Mouse (Mus musculus): ENCODE measurements around the gene Litaf.
A peak's percentile ranks its signal among the peaks of the same experiment; 100 is the strongest.

The Litaf gene

DNA sequence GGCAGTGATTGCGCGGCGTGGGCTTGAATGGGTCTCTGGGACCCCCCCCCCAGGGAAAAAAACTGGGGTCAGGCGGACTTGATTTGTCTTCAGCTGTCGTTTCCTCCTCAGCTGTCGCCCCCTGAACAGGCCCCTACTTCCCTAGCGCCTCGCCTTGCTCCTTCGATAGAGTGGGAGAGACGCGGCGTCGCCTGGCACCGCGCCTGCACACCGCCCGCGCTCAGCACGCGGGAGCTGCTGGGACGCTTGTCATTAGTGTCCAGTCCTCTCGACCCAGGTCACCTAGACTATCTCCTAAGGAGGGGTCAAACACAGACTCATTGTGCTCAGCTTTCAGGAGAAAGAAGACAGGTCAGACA lies 855 bp upstream of the Litaf start:
- DNase-seq (ENCODE audit: low read depth, low spot score): peak; percentile 44

DNA sequence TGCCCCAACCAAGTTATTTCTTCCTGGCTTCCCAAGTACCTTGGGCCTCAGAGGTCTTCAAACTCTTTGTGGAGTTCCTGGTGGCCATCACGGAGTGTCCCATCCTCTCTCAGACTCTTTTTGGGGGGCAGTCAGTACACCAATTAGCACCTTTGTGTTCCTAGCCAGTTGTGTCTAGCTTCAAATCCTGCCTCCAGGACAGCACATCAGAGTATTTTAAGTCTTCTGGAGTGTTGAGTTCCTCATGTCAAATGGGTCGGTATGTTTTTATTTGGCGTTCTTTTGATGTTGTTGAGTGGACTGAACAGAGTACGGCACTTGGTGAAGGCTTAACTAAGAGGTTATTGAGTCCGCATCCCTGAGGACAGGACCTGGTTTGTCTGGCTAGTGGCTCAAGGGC lies 526 bp downstream of the Litaf start:
- no peak for DNase-seq (ENCODE audit: low read depth, low spot score)

DNA sequence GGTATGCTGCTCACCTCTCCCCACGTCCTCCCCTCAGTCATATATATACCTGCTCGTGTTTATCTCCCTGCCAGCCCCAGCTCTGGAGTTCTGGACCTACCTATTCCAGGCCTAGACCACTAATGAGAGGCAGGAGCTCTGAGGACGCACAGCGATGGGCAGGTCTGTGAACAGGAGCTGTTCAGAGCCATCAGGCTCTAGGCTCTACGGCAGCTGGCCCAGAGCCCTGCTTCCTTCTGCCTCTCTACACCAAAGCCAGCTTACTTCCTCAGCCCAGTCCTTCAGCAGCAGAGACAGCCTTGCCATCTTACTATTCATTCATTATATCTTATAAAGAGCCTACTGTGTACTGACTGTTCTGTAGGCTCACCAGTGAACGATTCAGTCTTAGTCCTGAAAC lies 1.2 kb downstream of the Litaf start:
- DNase-seq (ENCODE audit: low read depth, low spot score): no peak

DNA sequence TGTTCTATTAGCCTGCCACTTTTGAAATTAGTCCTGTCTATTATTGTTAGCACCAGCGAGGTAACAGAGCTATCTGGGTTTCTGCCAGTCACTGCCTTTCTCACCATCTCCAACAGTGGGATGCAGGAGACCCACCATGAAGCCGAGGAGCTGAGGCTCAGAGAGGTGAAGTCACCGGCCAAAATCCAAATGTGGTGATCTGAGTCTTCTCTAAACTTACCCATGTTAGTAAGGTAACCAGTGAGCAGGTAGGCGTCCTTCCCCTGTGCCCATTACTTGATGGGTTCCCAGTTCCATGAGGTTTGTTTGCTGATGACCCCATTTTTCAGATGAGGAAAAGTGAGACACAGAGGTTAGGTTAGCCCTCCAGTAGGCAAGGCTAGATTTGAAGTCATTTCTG lies 1.6 kb downstream of the Litaf start:
- DNase-seq (ENCODE audit: low read depth, low spot score): no peak

DNA sequence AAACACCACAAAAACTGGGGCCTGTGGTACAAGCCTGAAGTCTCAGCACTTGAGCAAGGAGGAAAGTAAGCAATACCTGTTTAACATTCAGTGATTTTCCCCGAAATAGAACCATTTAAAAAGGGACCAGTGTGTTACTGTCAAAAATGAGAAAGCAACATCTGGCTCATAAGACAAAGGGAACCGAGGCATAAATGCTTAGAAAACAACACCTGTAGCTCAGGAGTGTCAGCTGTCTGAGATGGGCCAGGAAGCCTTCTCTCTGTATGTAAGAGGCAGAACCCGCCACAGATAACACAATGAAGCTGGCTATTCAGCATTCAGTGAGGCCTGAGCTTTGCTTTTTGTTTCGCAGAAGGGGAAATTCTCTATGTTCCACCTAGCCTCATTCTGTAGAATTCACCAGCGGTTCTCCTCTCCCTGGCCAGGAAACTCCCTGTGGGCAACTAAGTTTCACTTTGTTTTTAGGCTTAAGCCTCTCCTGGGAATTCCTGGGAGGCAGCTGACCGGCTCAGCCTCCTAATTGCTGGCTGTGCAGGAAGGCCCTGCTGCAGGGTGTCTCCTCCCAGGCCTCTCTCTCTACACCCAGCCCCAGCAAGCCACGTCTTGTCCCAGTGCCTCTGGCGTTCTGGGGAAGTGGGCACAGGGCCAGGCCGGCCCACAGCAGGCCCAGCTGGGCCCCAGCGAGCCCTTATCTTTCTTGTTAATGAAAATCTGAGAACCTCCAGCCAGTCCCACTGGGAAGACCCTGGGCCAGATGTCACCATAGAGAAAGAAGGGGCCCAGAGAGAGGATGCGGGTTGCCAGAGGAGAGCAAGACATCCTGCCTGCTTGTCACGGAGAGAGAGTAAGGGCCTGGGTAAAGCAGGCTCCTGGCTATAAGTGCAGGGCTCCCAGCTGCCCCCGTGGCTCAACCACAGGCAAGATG lies 2.9 kb downstream of the Litaf start:
- no peak for DNase-seq (ENCODE audit: low read depth, low spot score)

DNA sequence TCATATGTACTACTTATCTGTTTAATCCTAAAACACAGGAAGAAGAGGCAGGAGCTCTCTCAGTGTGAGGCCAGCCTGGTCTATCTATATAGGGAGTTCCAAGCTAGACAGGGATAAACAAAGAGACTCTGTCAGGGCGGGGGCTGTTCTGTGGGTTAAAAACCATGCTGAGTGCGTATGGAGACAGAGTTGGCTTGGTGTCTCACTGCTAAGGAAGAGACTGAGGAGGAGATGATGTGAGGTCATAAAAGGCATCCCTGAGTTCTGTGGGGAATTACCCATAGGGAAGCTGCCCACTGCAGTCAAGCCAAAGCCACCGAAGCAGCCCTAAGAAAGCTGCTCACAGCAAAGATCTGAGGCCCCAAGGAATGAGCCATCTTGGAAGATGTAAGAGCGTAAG lies 5.3 kb downstream of the Litaf start, which contains the start of gene Snn:
Snn (plus strand) TSS at position 301 of the 400 bp plus-strand sequence.
- no peak for DNase-seq (ENCODE audit: low read depth, low spot score)

DNA sequence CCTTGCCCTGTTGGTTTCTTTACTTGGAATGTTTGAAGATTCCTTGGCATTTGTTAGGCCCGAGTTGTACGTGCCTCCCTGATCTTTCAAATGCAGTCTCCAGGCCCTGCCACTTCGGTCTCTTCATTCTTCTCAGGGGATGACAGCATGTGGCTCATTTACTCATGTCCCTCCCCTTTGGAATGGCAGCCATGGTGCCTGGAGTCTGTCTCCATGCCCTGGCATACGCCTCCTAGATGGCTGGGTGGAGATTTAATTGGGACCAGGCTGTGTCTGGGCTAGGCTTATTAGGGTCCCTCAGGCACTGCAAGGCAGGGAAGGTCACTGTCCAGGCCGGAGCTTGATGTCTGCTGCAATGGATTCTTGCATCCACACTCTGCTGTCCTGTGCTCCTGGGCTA lies 10.0 kb downstream of the Litaf start:
- DNase-seq (ENCODE audit: low read depth, low spot score): no peak

DNA sequence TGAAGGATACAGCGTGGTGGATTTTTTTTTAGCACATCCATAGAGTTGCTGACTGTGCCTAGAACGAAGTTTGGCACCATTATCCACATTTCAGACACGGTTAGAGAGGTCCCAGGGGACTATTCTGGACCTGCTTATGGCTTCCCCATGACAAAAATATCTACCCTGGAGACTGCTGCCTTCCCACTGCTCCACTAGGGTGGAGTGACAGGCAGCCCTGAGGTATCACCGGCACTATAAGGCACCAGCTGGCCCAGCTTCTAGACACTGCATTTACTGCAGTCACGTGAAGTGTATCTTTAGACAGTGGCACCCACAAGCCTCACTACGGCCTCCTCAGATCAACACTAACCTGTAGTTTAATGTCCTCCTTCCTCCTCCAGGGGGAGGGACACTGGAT lies 11.1 kb downstream of the Litaf start:
- no peak for DNase-seq (ENCODE audit: low read depth, low spot score)

DNA sequence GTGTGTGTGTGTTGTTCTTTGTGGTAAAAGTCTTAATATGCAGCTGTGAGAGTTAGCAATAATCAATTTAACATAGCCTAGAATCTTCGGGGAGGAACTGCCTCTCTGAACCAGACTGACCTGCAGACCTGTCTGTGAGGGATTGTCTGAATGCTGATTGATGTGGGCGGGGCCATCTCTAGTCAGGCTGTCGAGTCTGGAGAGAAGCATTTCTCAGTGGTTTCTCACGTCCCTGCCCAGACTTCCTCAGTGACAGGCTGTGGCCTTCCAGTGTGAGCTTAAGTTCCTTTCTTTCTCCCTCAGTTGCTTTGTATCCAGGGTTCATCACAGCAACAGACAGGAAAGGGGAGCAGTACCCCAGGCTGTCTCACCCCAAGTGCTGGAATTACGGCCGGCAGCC lies 11.5 kb downstream of the Litaf start:
- DNase-seq (ENCODE audit: low read depth, low spot score): no peak

DNA sequence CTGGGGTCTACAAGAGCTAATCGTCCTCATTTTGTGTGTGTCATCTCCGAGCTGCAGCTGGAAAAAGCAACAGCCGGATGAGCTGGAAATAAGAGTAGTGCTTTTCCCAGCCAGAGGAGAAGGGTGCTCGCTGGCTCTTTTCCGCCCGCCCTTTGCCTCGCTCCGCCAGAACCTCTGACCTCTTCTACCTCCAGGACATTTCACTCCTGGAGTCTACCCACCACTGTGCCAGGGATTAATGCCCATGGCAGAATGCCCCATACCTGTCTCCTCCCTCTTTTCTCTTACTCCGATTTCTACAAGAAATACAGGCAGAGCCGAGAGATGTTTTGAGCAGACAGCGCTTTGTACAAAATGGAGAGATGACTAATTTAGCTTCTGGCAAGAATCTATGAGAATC lies 14.8 kb downstream of the Litaf start:
- no peak for DNase-seq (ENCODE audit: low read depth, low spot score)

DNA sequence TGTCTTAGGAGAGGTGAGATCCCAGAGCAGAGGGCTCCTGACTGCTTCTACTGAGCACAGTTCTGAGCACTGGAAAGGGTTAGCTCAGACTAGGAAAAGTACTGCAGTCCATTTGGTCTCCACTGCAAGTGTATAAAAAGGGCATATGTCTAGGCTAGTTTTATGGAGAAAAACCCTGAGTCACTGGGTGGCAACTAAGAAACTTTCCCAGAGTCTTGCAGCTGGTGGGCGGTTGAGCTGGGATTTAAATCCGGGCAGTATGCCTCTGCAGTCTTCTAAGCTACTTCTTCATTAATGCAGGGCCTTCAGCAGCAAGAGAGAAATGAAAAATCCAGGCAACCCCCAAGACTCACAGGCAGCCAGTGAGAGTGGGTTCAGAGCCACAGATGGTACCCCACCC lies 15.7 kb downstream of the Litaf start:
- DNase-seq (ENCODE audit: low read depth, low spot score): no peak

DNA sequence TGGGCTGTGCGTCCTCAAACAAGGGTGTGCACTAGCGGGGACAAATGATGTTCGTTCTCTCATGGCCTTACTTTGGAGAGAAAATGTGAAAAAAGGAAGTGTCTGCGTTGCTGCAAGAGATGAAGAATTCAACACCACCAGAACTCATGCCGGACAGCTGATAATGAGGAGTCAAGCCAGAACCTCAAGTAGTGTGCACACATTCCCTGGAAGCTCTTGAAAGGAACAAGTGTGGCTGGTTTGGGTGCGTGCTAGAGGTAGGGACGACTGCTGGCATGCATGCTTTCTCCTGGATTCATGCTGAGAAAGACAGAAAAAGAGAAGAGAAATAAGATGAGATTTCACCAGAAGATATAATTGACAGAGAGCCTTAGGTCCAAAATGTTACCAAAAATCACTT lies 18.8 kb downstream of the Litaf start:
- no peak for DNase-seq (ENCODE audit: low read depth, low spot score)

DNA sequence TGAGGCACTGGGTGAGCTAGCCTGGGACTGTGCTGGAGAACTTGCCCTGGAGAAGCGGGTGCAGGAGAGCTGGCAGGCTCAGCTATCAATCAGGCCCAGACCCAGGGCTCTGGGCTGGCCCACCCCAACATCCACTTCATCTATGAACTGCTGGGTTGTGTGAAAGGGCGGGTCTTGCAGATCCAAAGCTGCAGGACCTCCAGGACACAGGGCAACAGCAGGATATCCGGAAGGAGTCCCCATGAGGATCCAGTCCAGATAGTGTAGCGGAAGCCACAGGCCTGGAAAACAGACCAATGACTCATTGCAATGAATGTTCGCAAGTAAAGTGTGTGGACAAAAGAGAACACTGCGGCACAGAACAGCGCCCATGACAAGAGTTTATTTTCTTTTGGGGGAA lies 19.5 kb downstream of the Litaf start:
- no peak for DNase-seq (ENCODE audit: low read depth, low spot score)

DNA sequence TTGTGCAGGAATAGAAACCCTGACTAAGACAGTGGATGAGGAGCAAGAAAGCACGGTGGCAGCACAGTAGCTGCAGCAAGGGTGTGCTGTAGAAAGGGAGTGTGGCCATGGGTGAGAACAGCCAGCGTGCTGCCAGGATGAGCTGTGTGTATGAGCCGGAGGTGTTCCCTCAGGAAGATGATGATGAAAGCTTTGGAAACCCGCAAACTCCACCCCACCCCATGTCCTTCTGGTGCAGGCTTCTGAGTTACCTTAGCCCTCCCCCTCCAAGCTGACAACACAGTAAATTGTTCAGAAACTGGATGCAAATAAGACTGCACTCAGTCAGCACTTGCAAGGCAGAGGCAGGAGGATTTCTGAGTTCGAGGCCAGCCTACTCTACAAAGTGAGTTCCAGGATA lies 22.7 kb downstream of the Litaf start:
- DNase-seq (ENCODE audit: low read depth, low spot score): no peak

DNA sequence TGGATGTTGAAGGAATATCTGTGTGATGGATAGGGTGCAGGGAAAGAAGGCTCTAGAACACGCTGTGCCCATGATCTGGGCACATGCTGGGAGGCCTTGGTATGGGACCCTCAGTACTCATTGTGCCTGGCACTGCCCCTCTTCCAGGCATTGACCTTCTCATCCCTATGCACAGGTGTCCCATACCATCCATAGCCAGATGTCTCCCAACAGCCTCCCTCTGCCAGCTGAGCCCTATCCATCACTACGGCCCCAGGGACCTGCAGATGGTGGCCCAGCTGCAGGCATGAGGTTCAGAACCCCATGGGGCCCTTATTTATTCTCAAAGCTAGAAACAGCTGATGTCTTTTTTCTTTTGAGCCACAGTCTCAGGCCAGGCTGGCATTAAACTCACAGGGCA lies 25.4 kb downstream of the Litaf start:
- DNase-seq (ENCODE audit: low read depth, low spot score): no peak

DNA sequence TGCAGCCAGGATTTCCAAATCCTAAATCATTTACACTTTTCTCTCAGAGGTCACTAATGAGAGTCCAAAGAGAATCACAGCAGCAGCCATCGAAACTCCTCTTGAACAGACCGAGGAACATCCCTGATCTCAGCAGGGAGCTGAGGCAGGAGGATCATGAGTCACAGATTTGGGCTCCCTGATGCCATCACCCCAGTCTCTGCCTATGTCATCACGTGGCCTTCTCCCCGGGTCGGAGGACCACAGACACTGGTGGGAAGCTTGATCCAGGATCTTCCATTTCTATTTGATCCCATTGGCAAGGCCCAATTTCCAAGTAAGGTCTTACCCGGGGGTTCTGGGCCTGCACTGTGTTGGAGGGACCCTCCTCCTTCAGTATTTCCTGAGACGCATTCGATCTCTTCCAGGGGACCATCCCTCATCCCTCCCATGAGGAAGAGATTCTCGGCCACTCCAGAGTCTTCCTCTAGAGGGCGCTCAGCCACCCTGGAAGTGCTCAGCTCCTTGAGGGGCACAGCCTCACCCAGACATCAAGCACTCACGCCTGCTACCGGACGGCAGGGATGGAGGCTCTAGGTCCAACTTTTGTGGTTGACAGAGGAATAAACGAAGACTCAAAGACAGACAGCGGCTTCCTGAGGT lies 30.0 kb downstream of the Litaf start:
- DNase-seq (ENCODE audit: low read depth, low spot score): peak; percentile 69

DNA sequence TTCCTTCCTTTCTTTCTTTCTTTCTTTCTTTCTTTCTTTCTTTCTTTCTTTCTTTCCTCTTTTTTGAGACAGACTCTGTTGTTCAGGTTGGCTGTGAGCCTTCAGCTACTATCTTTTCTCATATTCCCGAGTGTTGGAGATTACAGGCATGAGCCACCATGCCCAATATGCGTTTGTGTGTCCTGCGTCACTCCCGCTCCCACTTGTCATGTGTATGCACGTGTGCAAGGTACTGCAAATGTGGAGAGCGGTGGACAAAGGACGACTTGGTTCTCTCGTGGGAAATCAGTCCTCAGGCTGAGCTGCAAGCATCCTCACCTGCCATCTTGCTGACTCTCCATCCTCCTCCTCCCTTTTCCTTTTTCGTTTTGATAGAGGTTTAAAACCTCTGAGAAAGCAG lies 30.7 kb downstream of the Litaf start:
- no peak for DNase-seq (ENCODE audit: low read depth, low spot score)

DNA sequence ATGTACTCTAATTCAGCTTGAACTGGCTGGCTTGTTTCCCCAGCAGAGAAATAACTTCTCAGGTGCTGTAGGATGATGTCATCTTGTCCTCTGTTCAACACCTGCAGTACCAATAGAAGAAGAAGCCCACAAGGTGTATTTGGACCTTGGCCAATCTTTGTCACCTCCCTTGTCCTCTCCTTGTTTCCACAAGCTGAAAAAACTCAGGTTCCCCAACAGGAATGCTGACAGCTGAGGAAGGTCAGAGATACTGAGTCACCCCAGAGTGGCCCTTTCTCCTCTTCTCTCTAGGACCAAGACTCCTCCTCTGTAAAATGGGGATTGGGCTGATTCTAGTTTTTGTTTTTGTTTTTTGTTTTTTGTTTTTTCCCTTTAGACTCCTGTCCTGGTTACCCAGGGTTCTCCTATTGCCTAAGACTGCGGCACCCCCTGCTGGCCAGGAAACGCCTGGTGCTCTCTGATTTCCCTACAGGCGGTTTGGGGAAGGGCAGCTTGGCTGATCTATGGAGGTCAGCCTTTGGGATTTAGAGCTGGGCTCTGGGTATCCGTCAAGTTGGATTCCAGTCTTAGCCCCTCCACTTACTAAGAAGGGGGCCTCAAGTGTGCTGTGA lies 31.7 kb downstream of the Litaf start:
- DNase-seq (ENCODE audit: low read depth, low spot score): peak; percentile 61

DNA sequence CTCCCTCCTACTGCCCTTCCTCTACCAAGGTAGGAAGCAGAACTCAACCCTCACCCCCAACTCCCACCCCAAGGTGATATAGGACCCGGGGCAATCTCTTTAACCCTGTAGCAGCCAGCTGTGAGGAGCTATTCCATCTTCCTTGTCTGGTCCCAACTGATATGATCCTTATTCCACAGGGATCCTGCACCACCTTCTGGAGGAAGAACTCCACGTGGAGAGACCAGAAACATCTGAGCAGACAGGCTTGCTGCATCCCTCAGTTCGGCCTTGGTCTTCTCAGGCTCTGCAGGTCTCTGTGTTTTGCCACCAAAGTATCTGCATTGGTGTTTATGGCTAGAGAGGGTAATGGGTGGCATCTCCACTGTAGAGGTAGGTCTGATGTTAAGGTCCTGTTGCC lies 34.6 kb downstream of the Litaf start:
- no peak for DNase-seq (ENCODE audit: low read depth, low spot score)

DNA sequence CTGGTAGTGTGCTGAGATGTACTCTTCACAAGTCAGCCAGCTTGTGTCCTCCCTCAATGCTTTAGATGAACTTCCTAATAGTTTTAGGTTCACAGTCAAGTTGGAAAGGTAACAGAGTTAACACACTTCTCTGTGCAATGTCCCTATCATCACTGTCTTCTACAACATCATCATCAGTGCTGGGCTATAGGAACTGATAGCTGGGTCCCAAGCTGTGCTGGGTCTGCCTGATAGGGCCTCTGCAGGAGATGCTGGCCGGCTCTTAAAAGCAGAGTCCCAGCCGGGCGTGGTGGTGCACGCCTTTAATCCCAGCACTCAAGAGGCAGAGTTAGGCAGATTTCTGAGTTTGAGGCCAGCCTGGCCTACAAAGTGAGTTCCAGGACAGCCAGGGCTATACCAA lies 35.1 kb downstream of the Litaf start:
- DNase-seq (ENCODE audit: low read depth, low spot score): no peak

DNA sequence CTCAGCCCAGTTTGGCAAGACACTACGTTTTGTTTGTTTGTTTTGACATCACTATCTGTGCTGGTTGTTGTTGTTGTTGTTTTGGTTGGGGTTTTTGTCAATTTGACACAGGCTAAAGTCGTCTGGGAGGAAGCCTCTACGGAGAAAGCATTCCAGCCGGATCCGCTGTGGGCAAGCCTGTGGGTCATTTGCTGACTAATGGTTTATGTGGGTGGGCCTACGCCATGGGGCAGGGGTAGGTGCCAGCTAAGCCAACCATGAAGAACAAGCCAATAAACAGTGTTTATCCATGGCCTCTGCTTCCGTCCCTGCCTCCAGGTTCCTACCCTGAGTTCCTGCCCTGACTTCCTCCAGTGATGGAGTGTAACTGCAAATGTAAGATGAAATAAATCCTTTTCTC lies 37.8 kb downstream of the Litaf start:
- no peak for DNase-seq (ENCODE audit: low read depth, low spot score)

DNA sequence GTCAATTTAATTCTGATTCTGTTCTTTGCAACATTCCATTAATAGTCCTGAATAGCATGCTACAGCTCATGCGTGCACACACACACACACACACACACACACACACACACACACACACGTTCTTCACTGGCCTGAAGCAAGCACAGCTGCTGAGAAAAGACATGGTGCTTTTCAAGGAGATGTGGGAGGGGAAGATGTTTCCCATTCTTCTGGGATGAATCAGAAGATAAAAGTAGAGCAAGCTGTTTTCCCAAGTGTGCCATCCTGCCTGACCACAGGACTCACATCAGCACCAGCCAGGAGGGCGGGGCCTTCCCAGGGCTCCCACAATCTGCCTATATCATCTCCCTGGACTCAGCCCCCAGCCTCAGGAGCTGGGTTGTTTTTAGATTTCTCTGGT lies 41.1 kb downstream of the Litaf start:
- no peak for DNase-seq (ENCODE audit: low read depth, low spot score)

DNA sequence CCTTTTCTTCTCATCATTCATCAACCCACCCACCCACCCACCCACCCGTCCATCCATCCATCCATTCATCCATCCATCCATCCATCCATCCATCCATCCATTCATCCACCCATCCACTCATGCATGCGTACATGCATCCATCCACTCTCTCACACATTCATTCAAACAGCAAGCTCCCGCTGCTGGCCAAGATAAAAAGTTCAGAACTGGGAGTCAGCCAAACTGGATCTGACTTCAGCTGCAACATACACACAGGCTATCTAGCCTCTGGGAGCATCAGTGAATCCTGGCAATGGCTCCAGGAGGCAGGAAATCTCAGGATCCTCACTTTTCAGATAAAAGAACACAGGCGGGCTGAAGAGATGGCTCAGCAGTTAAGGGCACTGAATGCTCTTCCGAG lies 42.3 kb downstream of the Litaf start:
- no peak for DNase-seq (ENCODE audit: low read depth, low spot score)

Measured in embryo, embryonic 11.5 days (tissue).